Mouse (Mus musculus): ENCODE data around the gene Mbd3. TPM values are rescaled to one million over a fixed set of nuclear protein-coding genes. Genes with fewer than 3 reads are reported as not detected.
"Not testable (repeated sequence)": the region's sequence is repeated elsewhere in the genome, so short reads cannot be mapped to it uniquely, and the experiment has no call there.

Mbd3 gene
- total RNA-seq, 2 experiments from 2014 or later: 85.2 to 88.9 TPM

DNA sequence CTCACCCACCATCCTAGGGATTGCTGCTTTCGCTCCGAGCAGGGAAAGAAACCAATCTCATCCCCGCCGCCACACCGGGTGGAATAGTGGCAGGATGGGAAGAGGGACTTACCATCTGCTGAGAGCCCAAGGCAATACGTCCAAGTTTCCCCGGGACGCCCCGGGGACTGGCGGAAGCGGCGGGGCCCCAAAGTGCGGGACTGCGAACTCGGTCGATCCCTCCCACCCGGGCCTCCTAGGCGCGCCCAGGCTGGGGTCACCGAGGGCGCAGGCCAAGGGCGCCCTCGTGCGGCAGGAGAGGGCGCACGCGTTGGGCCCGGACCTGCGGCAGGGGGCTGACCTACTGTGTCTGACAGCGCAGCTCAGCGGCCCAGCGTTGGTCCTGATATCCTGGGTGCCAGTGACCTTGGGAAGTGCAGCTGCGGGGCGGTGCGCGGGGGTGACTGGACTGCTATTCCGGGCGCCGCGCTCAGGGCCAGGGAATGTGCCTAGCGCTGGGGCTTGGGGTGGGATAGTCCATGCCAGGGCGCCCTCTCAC is 51.0 kb downstream of the Mbd3 start, which contains the start of gene Adamtsl5:
Gene Adamtsl5 (minus strand): TSS at position 169 of the 538 bp plus-strand sequence.
- intact Hi-C loops (cut with DNase I): loop anchor here (2.0 kb wide), 1 partner anchor 54 kb away; the partner anchor contains the start of gene Apc2
- DNase-seq (ENCODE audit: low spot score): peak; percentile 69

- DNase-seq (ENCODE audit: low spot score): no peak
- intact Hi-C loops (cut with DNase I): no loop called here
These were observed 51.8 kb downstream of the Mbd3 start for GRCm38 (mm10) chr10:80347514-80347967.

DNA sequence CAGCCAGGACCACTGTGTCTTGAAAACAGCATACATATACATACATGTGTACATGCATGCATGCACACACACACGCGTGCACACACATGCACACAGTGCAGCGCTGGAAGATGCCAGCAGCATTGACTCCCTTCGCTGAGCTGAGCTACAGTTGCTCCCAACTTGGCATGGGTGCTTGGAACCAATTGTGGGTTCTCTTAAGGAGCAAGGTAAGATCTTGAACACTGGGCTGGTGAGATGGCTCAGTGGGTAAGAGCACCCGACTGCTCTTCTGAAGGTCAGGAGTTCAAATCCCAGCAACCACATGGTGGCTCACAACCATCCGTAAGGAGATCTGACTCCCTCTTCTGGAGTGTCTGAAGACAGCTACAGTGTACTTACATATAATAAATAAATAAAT is 53.4 kb downstream of the Mbd3 start:
- intact Hi-C loops (cut with DNase I): not testable (repeated sequence)

GRCm38 (mm10) chr10:80345122-80345521 is 54.2 kb downstream of the Mbd3 start:
- DNase-seq (ENCODE audit: low spot score): no peak
- intact Hi-C loops (cut with DNase I): no loop called here

More for the DNA sequence above, 53.4 kb downstream of the Mbd3 start:
- DNase-seq (ENCODE audit: low spot score): not testable (repeated sequence)

- intact Hi-C loops (cut with DNase I): no loop called here
- no peak for DNase-seq (ENCODE audit: low spot score)
These were observed 55.2 kb downstream of the Mbd3 start for GRCm38 (mm10) chr10:80344131-80344661.

DNA sequence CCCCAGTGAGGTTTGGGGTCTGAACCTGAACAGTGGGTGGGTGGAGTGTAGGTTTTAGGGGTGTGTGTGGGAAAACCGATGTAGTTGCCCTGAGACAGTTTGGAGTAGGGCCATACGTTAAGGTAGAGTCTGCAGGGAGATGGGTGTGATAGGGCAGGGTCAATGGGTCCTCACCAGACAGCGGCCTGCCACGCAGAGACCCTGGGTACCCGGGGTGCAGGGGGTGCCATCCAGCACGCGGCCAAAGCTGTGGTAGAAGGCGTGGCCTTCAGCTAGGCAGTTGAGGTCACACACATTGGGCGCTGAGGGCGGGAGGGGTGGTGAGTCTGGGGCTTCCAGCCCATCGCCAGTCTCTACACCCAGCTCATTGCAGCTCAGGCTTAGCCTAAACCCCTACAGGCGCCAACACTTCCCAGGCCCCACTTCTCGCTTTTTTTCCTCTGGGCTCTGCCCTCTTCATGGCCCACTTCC is 55.9 kb downstream of the Mbd3 start:
- intact Hi-C loops (cut with DNase I): no loop called here
- no peak for DNase-seq (ENCODE audit: low spot score)

DNA sequence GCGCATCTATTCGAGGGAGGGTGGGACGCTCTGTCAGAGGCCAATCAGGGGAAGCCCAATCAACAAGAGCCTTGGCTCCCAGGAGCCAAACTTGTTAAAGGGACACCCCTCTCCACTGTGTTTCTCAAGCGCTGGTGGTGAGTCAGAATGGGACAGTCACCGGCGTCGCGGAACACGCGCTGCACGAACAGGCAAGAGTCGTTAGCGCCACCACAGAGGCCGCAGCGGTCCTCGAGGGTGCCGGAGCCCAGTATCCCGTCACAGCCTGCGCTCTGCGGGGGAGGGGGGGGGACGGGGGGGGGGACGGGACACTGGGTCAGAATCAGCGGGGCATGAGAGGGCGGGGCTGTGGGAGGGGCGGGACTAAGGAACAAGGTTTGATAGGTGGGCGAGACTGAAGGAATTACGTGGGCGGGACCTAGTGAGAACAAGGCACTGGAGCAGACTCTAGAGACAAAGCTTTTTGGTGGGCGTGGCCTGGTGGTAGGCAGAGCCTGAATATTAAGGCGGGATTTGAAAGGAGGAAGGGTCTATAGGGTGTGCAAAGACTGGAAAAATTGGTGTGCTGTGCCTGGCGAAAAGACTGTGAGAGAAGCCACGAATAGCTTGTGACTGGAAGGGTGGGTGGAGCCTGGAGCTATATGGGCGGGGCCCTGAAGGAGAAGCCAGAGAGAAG is 56.5 kb downstream of the Mbd3 start:
- intact Hi-C loops (cut with DNase I): no loop called here
- DNase-seq (ENCODE audit: low spot score): no peak

Small RNA genes lying within 50 kb of the gene (microRNA-seq; reads per million reads assigned to microRNA genes)
- gene Gm22721: not detected

Other genes with a start within 250 kb of the Mbd3 start
- gene Cirbp, start 233.6 kb downstream of the Mbd3 start, total RNA-seq (2021): 10 to 100 TPM; 31.7 to 43.1 TPM
- 1 to 10 TPM; 4.2 to 5.2 TPM for gene 1600002K03Rik, start 226.6 kb downstream of the Mbd3 start, total RNA-seq (2021)
- gene Efna2, start 220.1 kb downstream of the Mbd3 start, total RNA-seq (2021): 1 to 10 TPM in 1 of 2 experiments, under 1 TPM in 1; 0.91 to 1.1 TPM
- 10 to 100 TPM; 15.3 to 16.7 TPM for gene Mum1, start 173.1 kb downstream of the Mbd3 start, total RNA-seq (2021)
- 100 to 1,000 TPM; 957 to 967 TPM for gene Ndufs7, start 150.4 kb downstream of the Mbd3 start, total RNA-seq (2021)
- 1 to 10 TPM; 9.0 to 9.3 TPM for gene Gamt, start 138.5 kb downstream of the Mbd3 start, total RNA-seq (2021)
- 10 to 100 TPM; 55.0 to 69.6 TPM for gene Dazap1, start 138.1 kb downstream of the Mbd3 start, total RNA-seq (2021)
- 100 to 1,000 TPM; 703 to 732 TPM for gene Rps15, start 107.1 kb downstream of the Mbd3 start, total RNA-seq (2021)
- gene Apc2, start 103.6 kb downstream of the Mbd3 start, total RNA-seq (2021): 1 to 10 TPM; 3.4 to 4.0 TPM
- gene 2310011J03Rik, start 79.0 kb downstream of the Mbd3 start, total RNA-seq (2021): 10 to 100 TPM; 11.4 to 13.8 TPM
- 1 to 10 TPM; 1.3 to 1.6 TPM for gene Pcsk4, start 70.1 kb downstream of the Mbd3 start, total RNA-seq (2021)
- 1 to 10 TPM; 1.9 to 2.1 TPM for gene Reep6, start 69.6 kb downstream of the Mbd3 start, total RNA-seq (2021)
- gene Adamtsl5, start 51.1 kb downstream of the Mbd3 start, total RNA-seq (2021): 10 to 100 TPM; 68.4 to 71.7 TPM
- gene Plk5, start 43.1 kb downstream of the Mbd3 start, total RNA-seq (2021): under 1 TPM; 0.18 to 0.36 TPM
- 1 to 10 TPM; 7.5 to 8.8 TPM for gene Mex3d, start 11.9 kb downstream of the Mbd3 start, total RNA-seq (2021)
- 1,000 to 10,000 TPM; 1,983 to 2,045 TPM for gene Uqcr11, start 7.3 kb upstream of the Mbd3 start, total RNA-seq (2021)
- gene Tcf3, start 34.1 kb upstream of the Mbd3 start, total RNA-seq (2021): 10 to 100 TPM; 20.3 to 20.9 TPM
- gene Onecut3, start 95.3 kb upstream of the Mbd3 start, total RNA-seq (2021): under 1 TPM in 1 of 2 experiments, not detected in 1; 0.05 TPM
- not detected for gene Atp8b3, start 139.6 kb upstream of the Mbd3 start, total RNA-seq (2021)
- gene Rexo1, start 162.0 kb upstream of the Mbd3 start, total RNA-seq (2021): 10 to 100 TPM; 11.1 to 12.2 TPM
- gene Klf16, start 177.8 kb upstream of the Mbd3 start, total RNA-seq (2021): 1 to 10 TPM; 3.0 to 4.5 TPM
- 10 to 100 TPM; 50.1 to 51.1 TPM for gene Abhd17a, start 190.8 kb upstream of the Mbd3 start, total RNA-seq (2021)
- 10 to 100 TPM; 21.0 to 21.7 TPM for gene Scamp4, start 203.3 kb upstream of the Mbd3 start, total RNA-seq (2021)
- gene Adat3, start 203.3 kb upstream of the Mbd3 start, total RNA-seq (2021): 1 to 10 TPM in 1 of 2 experiments, under 1 TPM in 1; 0.84 to 1.2 TPM
- under 1 TPM; 0.52 to 0.59 TPM for gene Gm49322, start 206.5 kb upstream of the Mbd3 start, total RNA-seq (2021)
- 100 to 1,000 TPM; 116 TPM for gene Csnk1g2, start 223.3 kb upstream of the Mbd3 start, total RNA-seq (2021)

Measured in heart, postnatal 25 days (tissue).